Mouse (Mus musculus): ENCODE measurements around the gene Aven.

- no peak for TF ChIP-seq MAFK (IDR thresholded peaks at IDR 0.05; ENCODE audit: insufficient read depth, low read depth, low read length)
- TF ChIP-seq ZC3H11A (IDR thresholded peaks at IDR 0.05; ENCODE audit: borderline replicate concordance, low read depth, low read length) = no peak
- TF ChIP-seq CHD2 (IDR thresholded peaks at IDR 0.05; ENCODE audit: low read depth, low read length) = no peak
- no peak for TF ChIP-seq ZNF384 (IDR thresholded peaks at IDR 0.05; ENCODE audit: low read depth, low read length)
- TF ChIP-seq HCFC1 (IDR thresholded peaks at IDR 0.05; ENCODE audit: borderline replicate concordance, insufficient read depth, low read length) = no peak
Observed at GRCm38 (mm10) chr2:112503978-112504377, 11.2 kb downstream of the Aven start.

Measured in ES-E14 (cell line).